Mouse (Mus musculus): ENCODE data around the gene Il4.
"Not testable (repeated sequence)": the region's sequence is repeated elsewhere in the genome, so short reads cannot be mapped to it uniquely, and the experiment has no call there.

Il4 gene

DNA sequence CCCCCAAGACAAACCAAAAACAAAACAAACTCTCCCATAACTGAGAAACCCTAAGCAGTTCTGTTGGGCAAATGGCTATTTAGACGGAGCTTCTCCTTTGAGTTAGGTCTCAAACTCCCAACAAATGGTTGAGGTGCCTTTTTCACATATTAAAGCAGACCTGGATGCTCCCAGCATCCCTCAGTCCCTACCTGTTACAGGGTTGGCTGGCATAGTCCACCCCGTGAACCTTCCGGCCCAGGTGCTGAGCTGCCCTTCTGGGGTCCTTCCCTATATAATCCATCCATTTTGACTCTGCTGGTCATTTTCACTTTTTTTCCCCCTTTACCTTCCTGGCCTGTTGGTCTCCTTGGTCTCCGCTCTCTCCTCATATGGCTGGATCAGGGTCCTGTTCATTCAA is 51.8 kb downstream of the Il4 start:
- no peak for DNase-seq (ENCODE audit: low read depth, low spot score)

DNA sequence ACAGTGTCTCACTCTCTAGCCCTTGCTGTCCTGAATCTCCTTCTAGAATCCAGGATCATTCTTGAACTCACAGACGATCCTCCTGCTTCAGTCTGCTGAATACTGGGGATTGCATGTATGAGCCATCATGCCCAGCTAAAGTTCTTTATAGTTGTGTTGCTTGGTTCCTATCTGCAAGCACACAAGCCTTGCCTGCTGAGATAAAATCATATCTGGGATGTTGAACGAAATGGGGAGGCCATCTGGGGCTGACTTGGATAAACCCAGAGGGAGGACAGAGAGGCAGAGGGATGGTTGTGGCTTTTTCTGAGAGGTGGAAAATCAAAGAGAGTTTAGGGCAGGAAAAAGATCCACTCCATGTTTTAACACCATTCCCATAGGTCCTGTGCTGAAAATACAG is 56.5 kb downstream of the Il4 start:
- DNase-seq (ENCODE audit: low read depth, low spot score): no peak

DNA sequence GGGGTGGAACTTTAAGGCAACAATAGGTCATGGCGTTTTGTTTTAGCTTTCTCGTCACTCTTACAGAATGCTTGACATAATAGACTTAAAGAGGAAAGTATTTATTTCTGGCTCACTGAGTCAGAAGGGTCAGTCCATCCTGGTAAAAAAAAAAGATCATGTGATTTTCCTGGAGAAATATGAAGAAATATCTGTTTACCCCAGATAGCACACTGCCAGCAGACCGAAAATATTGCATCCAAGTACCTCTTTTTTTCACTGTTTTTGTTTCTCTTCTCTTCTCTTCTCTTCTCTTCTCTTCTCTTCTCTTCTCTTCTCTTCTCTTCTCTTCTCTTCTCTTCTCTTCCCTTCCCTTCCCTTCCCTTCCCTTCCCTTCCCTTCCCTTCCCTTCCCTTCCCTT is 58.5 kb downstream of the Il4 start:
- DNase-seq (ENCODE audit: low read depth, low spot score): not testable (repeated sequence)

DNA sequence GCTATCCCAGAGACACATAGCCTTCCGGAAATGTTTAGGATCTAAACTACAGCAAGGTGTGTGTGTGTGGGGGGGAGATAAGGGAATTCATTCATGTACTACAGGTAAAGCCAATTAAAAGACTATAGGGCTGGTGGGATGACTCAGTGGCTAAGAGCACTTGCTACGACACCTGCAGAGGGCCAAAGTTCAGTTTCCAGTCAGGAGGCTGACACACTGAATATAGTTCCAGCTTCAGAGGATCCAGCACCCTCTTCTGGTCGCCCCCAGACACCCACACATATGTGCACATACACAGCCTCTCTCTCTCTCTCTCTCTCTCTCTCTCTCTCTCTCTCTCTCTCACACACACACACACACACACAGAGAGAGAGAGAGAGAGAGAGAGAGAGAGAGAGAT is 60.5 kb downstream of the Il4 start:
- DNase-seq (ENCODE audit: low read depth, low spot score): not testable (repeated sequence)

DNA sequence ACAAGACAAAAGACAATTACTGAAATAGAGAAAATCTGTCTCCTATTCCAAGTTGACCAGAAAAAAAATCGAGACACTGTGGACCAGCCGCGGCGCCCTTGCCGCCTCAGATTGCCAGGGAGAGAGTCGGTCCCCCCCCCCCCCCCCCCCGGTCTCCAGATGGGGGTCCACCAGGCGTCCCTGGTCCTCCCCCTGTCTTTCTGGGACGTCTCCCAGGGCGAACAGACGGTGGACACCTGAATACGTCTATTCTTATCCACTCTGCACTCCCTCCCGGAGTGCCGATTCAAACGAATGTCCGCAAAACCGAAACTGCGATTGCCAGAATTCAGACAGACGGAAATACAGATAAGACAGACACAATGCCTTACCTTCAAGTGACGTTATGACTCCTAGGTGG is 61.9 kb downstream of the Il4 start:
- not testable (repeated sequence) for DNase-seq (ENCODE audit: low read depth, low spot score)
